ENCODE assay signal across 8 mouse cellular contexts in genomic region chr4:117155792-117156355, GRCm38 (mm10). TPM values are rescaled to one million over a fixed set of nuclear protein-coding genes. Genes with fewer than 3 reads are reported as not detected.
DNase-seq lines count a peak whose midpoint lies in the region; ATAC-seq and TF ChIP-seq lines count a peak whose summit lies in the region.

Rps8 (minus strand) TSS chr4:117156243.

- H3K27ac ChIP-seq in ES-Bruce4 (ENCODE audit: insufficient read depth, low read length), result peak within 1 kb of the TSS; percentile 86
- peak within 1 kb of the TSS; percentile 94 for H3K27ac ChIP-seq in forebrain, embryonic 13.5 days

- no peak for TF ChIP-seq CTCF in ES-Bruce4 (IDR thresholded peaks at IDR 0.05; ENCODE audit: low read depth, low read length)
- no peak for TF ChIP-seq CTCF in lung, adult 2 months (IDR thresholded peaks at IDR 0.05; ENCODE audit: insufficient read depth, low read length)

- no peaks in the 10 kb centered on the region for H3K4me1 ChIP-seq in ES-Bruce4 (ENCODE audit: control insufficient read depth, insufficient read depth, low read length)
- H3K4me1 ChIP-seq in forebrain, embryonic 13.5 days, result peaks cover 26% of the 10 kb centered on the region
- H3K4me1 ChIP-seq in lung, adult 2 months (ENCODE audit: control insufficient read depth, insufficient read depth, low read length), result 0 out of 2 replicates have a peak, but pooled peaks cover 4% of the 10 kb centered on the region

- peak; percentile 77 for DNase-seq in c-Kit-positive CD71-positive TER-119-positive erythroid progenitor cells, embryonic 14.5 days (ENCODE audit: low spot score)
- peak; percentile 92 to 93 for DNase-seq in heart, postnatal 10 days
- DNase-seq in large intestine, adult 2 months (ENCODE audit: low read depth, low spot score), result no peak
- peak; percentile 86 for DNase-seq in lung, adult 2 months
- peak; percentile 72 to 80 for DNase-seq in thymus, adult 18-20 months

- peak within 1 kb of the TSS; percentile 96 for H3K9ac ChIP-seq in ES-Bruce4 (ENCODE audit: low read depth, poor library complexity, severe bottlenecking)
- peak within 1 kb of the TSS; percentile 100 for H3K9ac ChIP-seq in forebrain, embryonic 13.5 days

- TF ChIP-seq EP300 in ES-Bruce4 (IDR thresholded peaks at IDR 0.05; ENCODE audit: insufficient read depth, low read depth, low read length), result 0 out of 2 replicates have a peak, but pooled peaks have one; percentile 50

- no peaks in the 10 kb centered on the region for H3K9me3 ChIP-seq in ES-Bruce4 (replicated peaks; ENCODE audit: control insufficient read depth, insufficient read depth, low read length, poor library complexity, severe bottlenecking)
- H3K9me3 ChIP-seq in forebrain, embryonic 13.5 days (replicated peaks), result no peaks in the 10 kb centered on the region

- intact Hi-C loops in heart, postnatal 10 days (cut with DNase I), result no loop called here

- H3K4me2 ChIP-seq in forebrain, embryonic 13.5 days, result peak within 1 kb of the TSS; percentile 89

- ATAC-seq in forebrain, embryonic 13.5 days, result peak; percentile 94
- peak; percentile 92 for ATAC-seq in neutrophil, adult 5-6 weeks (ENCODE audit: extremely low read depth, insufficient number of reproducible peaks, low FRiP score, poor library complexity, severe bottlenecking)

- H3K27me3 ChIP-seq in ES-Bruce4 (ENCODE audit: control insufficient read depth, insufficient read depth, low read length, poor library complexity, severe bottlenecking), result no peaks in the 10 kb centered on the region
- no peaks in the 10 kb centered on the region for H3K27me3 ChIP-seq in forebrain, embryonic 13.5 days

- peak; percentile 81 for TF ChIP-seq POLR2A in ES-Bruce4 (IDR thresholded peaks at IDR 0.05; ENCODE audit: insufficient read depth, low read length)
- TF ChIP-seq POLR2A in lung, adult 2 months (IDR thresholded peaks at IDR 0.05; ENCODE audit: borderline replicate concordance, extremely low read depth, low read depth, low read length), result peak; percentile 93

- H3K4me3 ChIP-seq in ES-Bruce4 (ENCODE audit: low read depth, low read length), result peak within 1 kb of the TSS; percentile 99
- peak within 1 kb of the TSS; percentile 96 for H3K4me3 ChIP-seq in forebrain, embryonic 13.5 days
- H3K4me3 ChIP-seq in lung, adult 2 months (replicated peaks; ENCODE audit: extremely low read depth, low read depth, low read length), result peak within 1 kb of the TSS; percentile 82

- H3K36me3 ChIP-seq in ES-Bruce4 (ENCODE audit: control insufficient read depth, insufficient read depth, low read length, poor library complexity, severe bottlenecking), result peaks cover 45% of the 10 kb centered on the region
- peaks cover 60% of the 10 kb centered on the region for H3K36me3 ChIP-seq in forebrain, embryonic 13.5 days (ENCODE audit: poor library complexity, severe bottlenecking)

- under 1% methylated on average over 52 of the region's 52 CpGs for WGBS in forebrain, embryonic 13.5 days
- under 1% methylated on average over 52 of the region's 52 CpGs for WGBS in large intestine, adult 2 months
- WGBS in lung, adult 2 months, result under 1% methylated on average over 52 of the region's 52 CpGs

RNA-seq across cellular contexts. Expression of gene Rps8, which starts in this region (rescaled TPM):
- polyA plus RNA-seq in ES-Bruce4 (2011; ENCODE audit: insufficient read depth, insufficient read length, low read depth, missing spikeins), result 2,253 and 2,515 TPM in 2 replicates
- 667 and 710 TPM in 2 replicates for polyA plus RNA-seq in forebrain, embryonic 13.5 days (2015; fragmentation: Nextera tagmentation; extraction: Ambion mirVana)
- 100 to 1,000 TPM; 803 to 807 TPM for total RNA-seq in heart, postnatal 10 days (2021)
- 620 and 649 TPM in 2 replicates for polyA plus RNA-seq in large intestine, adult 2 months (2012; rRNA removed)
- polyA plus RNA-seq in lung, adult 2 months (2012; rRNA removed), result 456 and 494 TPM in 2 replicates
- 1,061 and 1,103 TPM in 2 replicates for total RNA-seq in neutrophil, adult 5-6 weeks (2017)
